Mouse (Mus musculus) heart, embryonic 10.5 days (tissue): ENCODE data around the gene Cnga1. TPM values are rescaled to one million over a fixed set of nuclear protein-coding genes. Genes with fewer than 3 reads are reported as not detected.

Source experiments
- DNase-seq: peaks from one replicate; pipeline ENCODE4 v3.0.0-alpha.2; 2017; ENCODE audit warnings: low spot score
- H3K27ac ChIP-seq: fragments of 300-500 bp; sonication (generic); 2 replicates; pipeline ENCODE4 v1.5.1; 2016; ENCODE audit warnings: mild to moderate bottlenecking
- H3K27me3 ChIP-seq: fragments of 300-500 bp; sonication (generic); 2 replicates; pipeline ENCODE4 v1.6.1; 2016; ENCODE audit warnings: mild to moderate bottlenecking; ENCODE audit not compliant: poor library complexity, insufficient read depth, severe bottlenecking
- H3K36me3 ChIP-seq: fragments of 300-500 bp; sonication (generic); 2 replicates; pipeline ENCODE4 v1.6.1; 2016; ENCODE audit warnings: mild to moderate bottlenecking, moderate library complexity
- H3K4me1 ChIP-seq: fragments of 300-500 bp; sonication (generic); 2 replicates; pipeline ENCODE4 v1.6.1; 2016; ENCODE audit warnings: mild to moderate bottlenecking
- H3K4me3 ChIP-seq: fragments of 300-500 bp; sonication (generic); 2 replicates; pipeline ENCODE4 v1.5.1; 2016; ENCODE audit warnings: mild to moderate bottlenecking, moderate library complexity
- H3K9me3 ChIP-seq: fragments of 300-500 bp; sonication (generic); 2 replicates; pipeline ENCODE4 v1.6.1; 2016; ENCODE audit warnings: mild to moderate bottlenecking, moderate library complexity
- WGBS: fragments of 180-500 bp; shearing (Covaris S2); methylation state at CpG from one replicate; pipeline ENCODE4 v1.1.7; 2016; 5-methylcytosine and 5-hydroxymethylcytosine counted together
- polyA plus RNA-seq: library from polyadenylated mRNA; unstranded; fragments of >200 nt; fragmentation: Nextera tagmentation; extraction: Ambion mirVana; gene quantifications from 2 replicates; pipeline ENCODE4 v1.2.1, GENCODE M21; 2016

Gene Cnga1
- polyA plus RNA-seq, 1 experiment from 2014 or later: not detected

- WGBS: under 1% methylated on average over 42 of the region's 42 CpGs
Observed at GRCm38 (mm10) chr5:72559544-72560049, 84.5 kb downstream of the Cnga1 start, which contains the start of gene Nfxl1. Gene Nfxl1, minus strand, starts transcription at chr5:72559684.

GRCm38 (mm10) chr5:72558716-72559526, 85.2 kb downstream of the Cnga1 start:
- under 1% methylated on average over 57 of the region's 57 CpGs for WGBS
- peak overlapping the region; percentile 95 for H3K27ac ChIP-seq

More at GRCm38 (mm10) chr5:72559544-72560049, 84.5 kb downstream of the Cnga1 start, which contains the start of gene Nfxl1:
- H3K4me1 ChIP-seq: 0 out of 2 replicates have a peak, but pooled peaks cover 9% of the 10 kb centered on the region
- no peaks in the 10 kb centered on the region for H3K27me3 ChIP-seq
- peaks cover 9% of the 10 kb centered on the region; the same call in 1 of the 2 replicates for H3K36me3 ChIP-seq
- peak within 1 kb of the TSS; percentile 95 for H3K27ac ChIP-seq
- H3K4me3 ChIP-seq: peak within 1 kb of the TSS; percentile 94
- H3K9me3 ChIP-seq: no peaks in the 10 kb centered on the region
- DNase-seq: peak; percentile 98

GRCm38 (mm10) chr5:72556245-72556644, 87.8 kb downstream of the Cnga1 start:
- Histone ChIP-seq H3K27me3 (no peaks in the 10 kb centered on the region), H3K9me3 (no peaks in the 10 kb centered on the region), H3K36me3 (peaks cover 23% of the 10 kb centered on the region), H3K4me1 (0 out of 2 replicates have a peak, but pooled peaks cover 9% of the 10 kb centered on the region), H3K4me3 (no peak overlapping the region), H3K27ac (no peak overlapping the region)
- 86% methylated on average over 3 of the region's 3 CpGs for WGBS
- DNase-seq: no peak

More at GRCm38 (mm10) chr5:72558716-72559526, 85.2 kb downstream of the Cnga1 start:
- 0 out of 2 replicates have a peak, but pooled peaks cover 9% of the 10 kb centered on the region for H3K4me1 ChIP-seq
- peaks cover 13% of the 10 kb centered on the region for H3K36me3 ChIP-seq
- DNase-seq: no peak
- no peaks in the 10 kb centered on the region for H3K27me3 ChIP-seq
- peak overlapping the region; percentile 94 for H3K4me3 ChIP-seq
- no peaks in the 10 kb centered on the region for H3K9me3 ChIP-seq

Other genes with a start within 250 kb of the Cnga1 start
- gene Corin, start 139.8 kb downstream of the Cnga1 start, polyA plus RNA-seq: 13.7 and 19.8 TPM in 2 replicates
- gene Nfxl1, start 84.6 kb downstream of the Cnga1 start, polyA plus RNA-seq: 14.1 and 19.7 TPM in 2 replicates
- gene Zar1, start 63.0 kb downstream of the Cnga1 start, polyA plus RNA-seq: 0.38 and 1.7 TPM in 2 replicates
- gene Gm5868, start 56.7 kb downstream of the Cnga1 start, polyA plus RNA-seq: 0.43 and 1.3 TPM in 2 replicates
- 0.10 and 0.68 TPM in 2 replicates for gene Nipal1, start 3.5 kb upstream of the Cnga1 start, polyA plus RNA-seq
- not detected in 2 replicates for gene Txk, start 108.5 kb upstream of the Cnga1 start, polyA plus RNA-seq
- gene Tec, start 224.2 kb upstream of the Cnga1 start, polyA plus RNA-seq: 7.5 and 12.1 TPM in 2 replicates